9 mouse cellular contexts compared by ENCODE assay signal in the genomic region with DNA sequence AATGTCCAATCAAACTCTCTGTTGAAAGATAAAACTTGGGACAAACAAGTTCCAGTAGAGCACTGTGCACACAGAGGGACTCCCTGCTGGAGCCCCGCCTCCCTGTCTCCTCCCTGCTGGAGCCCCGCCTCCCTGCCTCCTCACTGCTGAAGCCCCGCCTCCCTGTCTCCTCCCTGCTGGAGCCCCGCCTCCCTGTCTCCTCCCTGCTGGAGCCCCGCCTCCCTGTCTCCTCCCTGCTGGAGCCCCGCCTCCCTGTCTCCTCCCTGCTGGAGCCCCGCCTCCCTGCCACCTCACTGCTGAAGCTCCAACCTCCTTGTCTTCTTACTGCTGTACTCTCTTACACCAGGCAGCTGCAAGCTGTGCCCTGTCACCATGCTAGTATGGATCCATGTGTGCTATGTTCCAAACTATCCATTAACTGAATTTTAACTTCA. TPM values are rescaled to one million over a fixed set of nuclear protein-coding genes. Genes with fewer than 3 reads are reported as not detected.
DNase-seq lines count a peak whose midpoint lies in the region; ATAC-seq and TF ChIP-seq lines count a peak whose summit lies in the region.
"Not testable (repeated sequence)": the region's sequence is repeated elsewhere in the genome, so short reads cannot be mapped to it uniquely, and the experiment has no call there.
"Had no signal": no experiment of that assay in that cellular context is flagged by ENCODE, and none has a peak within 500 bp of the region (broad histone marks: within the 10 kb centered on the region; RNA-seq: fewer than 3 reads in every experiment).

No protein-coding gene starts in this region.

- not testable (repeated sequence) for H3K27me3 ChIP-seq in CH12.LX (replicated peaks); heart, embryonic 12.5 days (replicated peaks)

- not testable (repeated sequence) for H3K4me3 ChIP-seq in CH12.LX (replicated peaks in 1 of 3; ENCODE audit: low read depth in 2 of 3, low read length in 2 of 3, poor library complexity in 1 of 3); heart, embryonic 12.5 days

- not testable (repeated sequence) for H3K9me3 ChIP-seq in CH12.LX (replicated peaks; ENCODE audit: low read length); heart, embryonic 12.5 days (replicated peaks)

- peaks cover 41 to 63% of the 10 kb centered on the region in 2 experiments for H3K36me3 ChIP-seq in CH12.LX (replicated peaks in 1 of 2; ENCODE audit: control insufficient read depth in 1 of 2, insufficient read depth in 1 of 2, low read length in 1 of 2)
- H3K36me3 ChIP-seq in heart, embryonic 12.5 days, result peaks cover 53% of the 10 kb centered on the region

- TF ChIP-seq EP300 in CH12.LX (IDR thresholded peaks at IDR 0.05; ENCODE audit: low read length), result not testable (repeated sequence)

- dilution Hi-C loops in CH12.LX (cut with MboI; ENCODE audit: extremely low pct_ligation_motif_present, extremely low pct_unique_long_range_greater_than_20kb, low sequenced_read_pairs), result not testable (repeated sequence)

- not testable (repeated sequence) for H3K79me2 ChIP-seq in CH12.LX (replicated peaks; ENCODE audit: control insufficient read depth, extremely low read depth, insufficient read depth, poor library complexity, severe bottlenecking)

- TF ChIP-seq POLR2A in CH12.LX (IDR thresholded peaks at IDR 0.05; ENCODE audit: low read depth, low read length), result not testable (repeated sequence)

- not testable (repeated sequence) for H3K27ac ChIP-seq in CH12.LX (ENCODE audit: insufficient read depth, low read depth); heart, embryonic 12.5 days (ENCODE audit: poor library complexity, severe bottlenecking)

- ATAC-seq in heart, embryonic 12.5 days (ENCODE audit: insufficient number of reproducible peaks, low FRiP score), result peak; percentile 55; the same call in 1 of the 2 replicates

- WGBS in heart, embryonic 12.5 days, result 59% methylated on average over 5 of the region's 7 CpGs

- H3K4me2 ChIP-seq in CH12.LX (ENCODE audit: insufficient read depth, low read depth, poor library complexity, severe bottlenecking); heart, embryonic 12.5 days: not testable (repeated sequence)

- not testable (repeated sequence) for H3K9ac ChIP-seq in CH12.LX (ENCODE audit: insufficient read depth, low read depth); heart, embryonic 12.5 days

- in situ Hi-C loops in CH12.LX (cut with MboI; ENCODE audit: low pct_ligation_motif_present, low pct_unique_long_range_greater_than_20kb, low sequenced_read_pairs), result not testable (repeated sequence)

- DNase-seq in CH12.LX (ENCODE audit: extremely low read depth), result peak; percentile 63
- peak; percentile 11 for DNase-seq in adrenal gland, adult 8-10 months
- DNase-seq in embryo, embryonic 9.5 days (ENCODE audit: extremely low spot score), result peak; percentile 15
- peak; percentile 14 to 50 for DNase-seq in kidney, postnatal 25 days
- peak; percentile 23 to 44 for DNase-seq in lung, adult 18-20 months
- peak; percentile 40 for DNase-seq in retina, adult 2 months (ENCODE audit: low read depth, low spot score)
- peak; percentile 19 for DNase-seq in thymus, postnatal 14 days

- not testable (repeated sequence) for TF ChIP-seq RAD21 in CH12.LX (IDR thresholded peaks at IDR 0.05; ENCODE audit: low read depth, low read length)

- not testable (repeated sequence) for H3K4me1 ChIP-seq in CH12.LX (ENCODE audit: control insufficient read depth in 1 of 2, insufficient read depth in 2 of 2)
- peaks cover 31% of the 10 kb centered on the region for H3K4me1 ChIP-seq in heart, embryonic 12.5 days (replicated peaks)

- TF ChIP-seq CTCF in CH12.LX (conservative IDR thresholded peaks at IDR 0.05 in 1 of 2, IDR thresholded peaks at IDR 0.05 in 1 of 2; ENCODE audit: low read depth in 2 of 2, low read length in 2 of 2), result not testable (repeated sequence)

RNA-seq across cellular contexts. Expression of gene Cog6, which starts 31.5 kb away (rescaled TPM):
- 17.7 and 18.4 TPM in 2 replicates for total RNA-seq in CH12.LX (2012; rRNA removed)
- total RNA-seq in CH12.LX (2014; rRNA removed), result 25.5 and 25.8 TPM in 2 replicates
- polyA plus RNA-seq in CH12.LX (2012; ENCODE audit: insufficient read length, low read depth), result 15.6 and 15.9 TPM in 2 replicates
- 10 to 100 TPM; 31.3 to 38.8 (median 38.1) TPM for total RNA-seq in adrenal gland, adult 8-10 months (2022)
- polyA plus RNA-seq in heart, embryonic 12.5 days (2016; fragmentation: Nextera tagmentation; extraction: Ambion mirVana), result 63.6 and 66.1 TPM in 2 replicates

RNA-seq across cellular contexts. Expression of gene Lhfp, which starts 55.8 kb away (rescaled TPM):
- not detected in 2 replicates for total RNA-seq in CH12.LX (2012; rRNA removed)
- not detected in 2 replicates for total RNA-seq in CH12.LX (2014; rRNA removed)
- polyA plus RNA-seq in CH12.LX (2012; ENCODE audit: insufficient read length, low read depth), result not detected in 2 replicates
- total RNA-seq in adrenal gland, adult 8-10 months (2022), result 10 to 100 TPM; 17.4 to 26.7 (median 23.4) TPM
- 80.4 and 84.9 TPM in 2 replicates for polyA plus RNA-seq in heart, embryonic 12.5 days (2016; fragmentation: Nextera tagmentation; extraction: Ambion mirVana)
- polyA plus RNA-seq: erythroblast, embryonic 14.5 days had no signal

Comparison
In these comparisons a context has a peak if more than half of its experiments do, and no peak if none do; other contexts are left out.
1. DNase-seq: peak in every context shown above with its lines; median percentile 63 in CH12.LX; 40 in retina, adult 2 months; 34 in lung, adult 18-20 months; 32 in kidney, postnatal 25 days; 19 in thymus, postnatal 14 days; 15 in embryo, embryonic 9.5 days; 11 in adrenal gland, adult 8-10 months.
2. RNA of gene Lhfp, which starts 55.8 kb away (total RNA-seq): 17.4 to 26.7 TPM in adrenal gland, adult 8-10 months; not detected in CH12.LX; every median in the first group is over 10 times any median in the second.